Mouse (Mus musculus) adrenal gland, postnatal 25 days (tissue): ENCODE data around the gene Fam129a. TPM values are rescaled to one million over a fixed set of nuclear protein-coding genes. Genes with fewer than 3 reads are reported as not detected.

Source experiments
- DNase-seq: peaks from one replicate; pipeline ENCODE4 v3.0.0; 2021; ENCODE audit warnings: mixed read lengths
- long read RNA-seq: library from polyadenylated mRNA; stranded (forward); transcript quantifications from one replicate; pipeline ENCODE4 v2.0.0, GENCODE M21; 2021
- total RNA-seq: library from RNA; stranded (reverse); gene quantifications from 2 replicates; pipeline ENCODE4 v1.2.3, GENCODE M21; 2021

Gene Fam129a
- total RNA-seq, result 85.1 and 93.9 TPM in 2 replicates
- long read RNA-seq, full-length matches to known transcripts, result 27 of 55 reads
- long read RNA-seq, partial matches to known transcripts, result 6 of 55 reads
- long read RNA-seq, other reads (novel, unspliced or antisense), result 22 of 55 reads

- peak; percentile 60 for DNase-seq
Measured at GRCm38 (mm10) chr1:151570981-151571837, at the start of gene Fam129a. Gene Fam129a, plus strand, starts transcription at chr1:151571186.

DNA sequence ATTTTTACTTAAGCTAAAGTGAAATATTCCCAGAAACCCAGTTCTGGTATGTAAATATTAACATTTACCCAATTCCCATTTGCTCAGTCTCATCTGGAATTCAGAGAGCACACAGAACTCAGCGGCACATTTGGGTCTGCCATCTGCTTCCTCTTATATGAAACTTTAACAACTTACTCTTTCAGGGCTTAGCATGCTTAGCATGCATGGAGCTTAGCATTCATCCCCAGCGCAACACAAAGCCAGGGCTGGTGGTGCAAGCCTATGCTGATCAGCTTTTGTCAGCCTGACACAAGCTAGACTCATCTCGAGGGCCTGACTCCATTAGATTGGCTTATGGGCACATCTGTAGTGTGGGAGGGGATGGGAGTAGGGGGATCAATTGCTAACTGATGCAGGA lies 44.3 kb upstream of the Fam129a start:
- DNase-seq, result no peak

- DNase-seq, result no peak
Measured at GRCm38 (mm10) chr1:151543796-151544477, 27.0 kb upstream of the Fam129a start.

DNA sequence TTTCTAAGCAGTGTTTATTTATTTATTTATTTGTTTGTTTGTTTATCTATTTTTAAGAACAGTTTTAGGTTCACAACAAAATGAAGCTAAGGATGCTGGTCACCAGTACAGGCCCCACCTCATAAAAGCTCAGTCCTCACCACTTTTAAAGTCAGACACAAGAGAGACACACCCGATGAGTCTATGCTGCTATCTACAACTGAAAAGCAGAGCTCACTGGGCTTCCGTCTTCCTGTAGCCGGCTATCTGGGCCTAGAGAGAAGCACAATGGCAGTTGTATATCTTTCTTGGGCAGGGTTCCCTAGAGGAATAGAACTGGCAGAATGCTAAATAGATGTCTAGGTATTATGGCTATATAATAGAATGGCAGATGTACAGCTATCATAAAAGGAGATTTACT lies 26.4 kb upstream of the Fam129a start:
- no peak for DNase-seq

GRCm38 (mm10) chr1:151545571-151545970 lies 25.4 kb upstream of the Fam129a start:
- DNase-seq, result no peak

GRCm38 (mm10) chr1:151548896-151549610 lies 21.9 kb upstream of the Fam129a start:
- no peak for DNase-seq

GRCm38 (mm10) chr1:151549794-151550193 lies 21.2 kb upstream of the Fam129a start:
- no peak for DNase-seq

- DNase-seq, result no peak
Measured at GRCm38 (mm10) chr1:151550587-151551479, 20.2 kb upstream of the Fam129a start.

GRCm38 (mm10) chr1:151560536-151560935 lies 10.4 kb upstream of the Fam129a start:
- no peak for DNase-seq

- no peak for DNase-seq
Measured at GRCm38 (mm10) chr1:151563401-151563800, 7.6 kb upstream of the Fam129a start.

DNA sequence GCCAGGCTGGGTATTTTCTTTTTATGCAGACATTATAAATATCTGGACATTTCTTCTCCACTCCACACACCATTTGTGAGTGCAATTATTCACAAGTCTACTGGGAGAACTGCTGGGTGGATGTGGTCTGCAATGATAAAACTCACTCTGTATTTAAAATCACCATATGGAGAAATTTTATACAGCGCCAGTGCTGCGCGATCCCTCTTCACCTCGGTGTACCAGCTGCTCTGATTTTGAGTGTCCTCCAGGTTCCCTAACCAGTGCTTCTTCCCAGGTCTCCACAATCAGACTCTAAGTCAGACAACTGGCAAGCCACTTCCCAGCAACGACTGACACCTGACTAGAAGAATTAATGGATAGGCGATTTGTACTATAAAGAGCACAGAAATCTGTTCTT lies 7.1 kb upstream of the Fam129a start:
- DNase-seq, result no peak

DNA sequence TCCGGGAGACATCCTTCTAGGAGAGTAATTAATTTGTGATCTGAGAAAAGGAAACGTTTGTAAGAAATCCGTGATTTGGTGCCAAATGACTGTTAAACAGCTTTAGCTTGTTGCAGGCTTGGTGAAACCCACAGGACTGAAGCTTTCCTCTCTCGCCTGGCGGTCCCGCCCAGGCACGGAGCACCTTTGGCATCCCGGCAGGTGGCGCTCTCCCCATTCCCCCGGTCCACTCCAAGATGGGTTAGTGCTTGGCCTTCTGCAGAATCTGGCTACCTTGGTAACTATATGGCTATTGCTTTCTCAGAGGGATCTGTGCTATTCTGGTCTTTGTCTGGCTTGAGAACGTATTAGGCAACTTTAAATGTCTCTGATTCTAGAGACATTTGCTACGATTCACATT lies 6.6 kb upstream of the Fam129a start:
- DNase-seq, result peak; percentile 90

DNA sequence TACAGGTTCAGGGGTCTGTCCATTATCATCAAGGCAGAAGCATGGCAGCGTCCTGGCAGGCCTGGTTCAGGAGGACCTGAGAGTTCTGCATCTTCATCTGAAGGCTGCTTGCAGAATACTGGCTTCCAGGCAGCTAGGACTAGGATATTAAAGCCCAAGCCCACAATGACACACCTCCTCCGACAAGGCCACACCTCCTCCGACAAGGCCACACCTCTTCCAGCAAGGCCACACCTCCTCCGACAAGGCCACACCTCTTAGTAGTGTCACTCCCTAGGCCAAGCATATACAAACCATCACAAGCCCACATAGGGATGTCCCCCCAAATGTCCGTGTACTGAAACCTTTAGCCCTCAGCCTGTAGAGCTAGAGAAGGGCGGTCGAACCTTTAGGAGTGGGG lies 2.3 kb upstream of the Fam129a start:
- DNase-seq, result no peak

DNA sequence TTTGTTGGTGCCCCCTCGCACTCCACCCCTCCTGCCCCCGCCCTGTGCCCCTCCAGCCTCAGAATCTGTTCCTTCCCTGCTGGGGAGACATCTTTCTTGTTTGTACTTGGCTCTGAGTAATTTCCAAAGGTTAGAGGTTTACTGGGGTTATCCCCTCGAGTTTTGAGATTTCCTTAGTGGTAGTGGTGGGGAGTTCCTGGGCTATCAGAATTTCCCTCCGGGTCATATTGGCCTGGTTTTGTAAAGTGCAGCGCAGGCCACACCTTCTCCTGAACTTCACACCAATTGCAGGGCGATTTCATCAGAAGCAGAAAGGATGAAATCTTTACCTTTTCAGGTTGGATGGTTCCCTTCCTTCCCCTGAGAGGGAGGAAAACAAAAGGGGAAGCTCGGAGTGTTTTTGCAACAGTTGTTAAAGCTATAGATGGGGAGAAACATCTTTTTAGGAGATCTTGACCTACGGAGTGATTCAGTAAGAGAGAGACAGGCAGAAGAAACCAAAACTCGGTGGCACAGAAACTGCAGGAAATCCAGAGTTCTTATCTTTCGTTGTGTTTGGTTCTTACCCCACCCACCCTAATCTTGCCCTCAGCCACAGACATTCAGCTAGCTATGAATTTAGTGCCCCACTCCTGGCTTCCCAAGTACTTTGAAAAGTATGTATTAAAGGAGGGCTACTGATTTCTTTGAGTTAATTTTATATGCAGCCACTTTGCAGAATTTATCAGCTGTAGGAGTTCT lies 1.0 kb downstream of the Fam129a start:
- no peak for DNase-seq

DNA sequence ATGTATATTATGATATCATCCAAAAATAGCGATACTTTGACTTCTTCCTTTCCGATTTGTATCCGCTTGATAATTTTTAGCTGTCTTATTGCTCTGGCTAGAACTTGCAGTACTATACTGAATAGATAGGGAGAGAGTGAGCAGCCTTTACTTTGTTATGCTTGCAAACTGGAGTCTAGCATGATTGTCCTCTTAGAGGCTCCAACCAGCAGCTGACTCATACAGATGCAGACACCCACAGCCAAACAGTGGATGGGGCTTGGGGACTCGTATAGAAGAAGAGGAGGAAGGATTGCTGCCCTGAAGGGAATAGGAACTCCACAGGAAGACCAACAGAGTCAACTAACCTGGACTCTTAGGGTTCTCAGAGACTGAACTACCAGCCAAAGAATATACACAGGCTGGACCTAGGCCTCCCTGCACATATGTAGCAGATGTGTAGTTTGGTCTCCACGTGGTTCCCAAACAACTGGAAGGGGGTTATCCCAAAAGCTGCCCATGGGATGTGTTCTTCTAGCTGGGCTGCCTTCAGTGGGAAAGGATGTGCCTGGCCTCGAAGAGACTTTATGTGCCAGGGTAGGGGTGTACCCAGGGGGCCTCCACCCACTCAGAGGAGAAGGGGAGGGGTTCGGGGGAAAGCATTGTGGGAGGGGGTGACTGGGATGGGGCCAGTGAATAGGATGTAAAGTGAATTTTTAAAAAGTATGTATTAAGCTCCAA lies 1.8 kb downstream of the Fam129a start:
- no peak for DNase-seq

DNA sequence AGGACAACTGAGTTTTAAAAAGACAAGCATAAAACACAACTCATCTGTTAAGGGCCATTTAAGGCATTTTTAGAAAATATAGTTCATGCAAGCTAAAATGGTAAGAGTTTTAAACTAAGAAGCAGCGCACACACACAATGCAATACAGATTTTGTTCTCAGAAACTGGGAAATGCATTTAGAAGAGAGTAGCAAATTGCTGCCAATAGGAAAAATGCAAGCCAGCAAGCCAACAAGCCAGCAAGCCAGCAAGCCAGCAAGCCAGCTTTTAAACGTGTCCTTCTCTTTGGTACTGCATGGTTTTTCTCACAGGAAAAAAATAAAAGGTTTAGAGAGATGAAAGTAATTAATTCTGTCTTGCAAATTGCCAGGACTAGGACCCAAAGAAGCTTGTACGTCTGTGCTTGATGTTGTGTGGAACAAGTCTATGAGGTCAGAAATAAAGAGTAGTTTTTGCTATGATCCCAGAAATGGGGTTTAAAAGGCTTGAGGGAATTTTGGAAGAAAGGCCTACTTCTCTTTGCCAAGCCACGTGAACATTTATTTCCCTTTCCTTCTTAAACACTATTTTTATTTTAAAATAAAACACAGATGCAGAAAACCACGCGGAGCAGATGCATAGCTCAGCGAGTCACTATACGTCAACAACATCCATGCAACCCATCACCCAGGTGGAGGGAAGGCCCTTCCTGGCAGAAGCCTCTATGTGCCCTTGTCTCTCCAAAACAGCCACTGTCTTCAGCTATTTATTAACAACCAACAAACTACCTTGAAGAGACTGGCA lies 9.4 kb downstream of the Fam129a start:
- DNase-seq, result no peak

DNA sequence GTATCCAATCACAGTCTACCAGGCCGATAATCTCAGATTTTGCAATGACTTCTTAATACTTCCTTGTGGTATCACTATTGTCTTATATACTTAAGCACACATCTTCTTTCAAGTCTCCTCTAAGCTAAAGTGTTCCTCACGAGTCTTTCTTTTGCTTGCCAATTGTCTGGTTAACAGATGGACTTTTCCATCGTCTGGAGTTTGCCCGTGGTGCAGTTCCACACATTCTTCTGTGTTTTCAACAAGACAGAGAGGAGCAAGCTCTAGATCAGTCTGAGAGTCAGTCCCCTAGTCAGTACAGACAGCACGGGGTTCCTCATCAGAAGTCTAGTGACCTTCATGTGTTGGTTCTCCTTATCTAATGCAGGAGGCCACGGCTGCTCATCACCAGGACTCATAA lies 10.5 kb downstream of the Fam129a start:
- DNase-seq, result no peak

DNA sequence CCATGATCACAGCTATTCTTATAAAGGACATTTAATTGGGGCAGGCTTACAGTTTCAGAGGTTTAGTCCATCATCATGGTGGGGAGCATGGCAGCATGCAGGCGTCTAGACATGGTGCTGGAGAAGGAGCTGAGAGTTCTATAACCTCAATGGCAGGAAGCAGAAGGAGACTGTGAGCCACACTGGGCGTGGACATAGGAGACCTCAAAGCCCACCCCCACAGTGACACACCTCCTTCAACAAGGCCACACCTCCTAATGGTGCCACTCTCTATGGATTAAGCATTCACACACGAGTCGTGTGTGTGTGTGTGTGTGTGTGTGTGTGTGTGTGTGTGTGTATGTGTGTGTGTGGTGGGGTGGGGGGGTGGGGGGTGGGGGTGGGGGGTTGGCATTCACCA lies 11.0 kb downstream of the Fam129a start:
- DNase-seq, result no peak

GRCm38 (mm10) chr1:151583457-151584181 lies 12.6 kb downstream of the Fam129a start:
- no peak for DNase-seq
